Mouse (Mus musculus) limb, embryonic 10.5 days (tissue): ENCODE data around the gene Cd59a. TPM values are rescaled to one million over a fixed set of nuclear protein-coding genes. Genes with fewer than 3 reads are reported as not detected.
"Not testable (repeated sequence)": the region's sequence is repeated elsewhere in the genome, so short reads cannot be mapped to it uniquely, and the experiment has no call there.

Experiments used
- DNase-seq: peaks from one replicate; pipeline ENCODE4 v3.0.0-alpha.2; 2017; ENCODE audit warnings: low spot score
- H3K27ac ChIP-seq: fragments of 300-500 bp; sonication (generic); 2 replicates; pipeline ENCODE4 v1.5.1; 2016; ENCODE audit warnings: mild to moderate bottlenecking
- H3K27me3 ChIP-seq: fragments of 300-500 bp; sonication (generic); 2 replicates; pipeline ENCODE4 v1.6.1; 2016; ENCODE audit warnings: low read depth, mild to moderate bottlenecking; ENCODE audit not compliant: poor library complexity, severe bottlenecking
- H3K36me3 ChIP-seq: fragments of 300-500 bp; sonication (generic); 2 replicates; pipeline ENCODE4 v1.6.1; 2016; ENCODE audit warnings: mild to moderate bottlenecking, moderate library complexity
- H3K4me1 ChIP-seq: fragments of 300-500 bp; sonication (generic); 2 replicates; pipeline ENCODE4 v1.6.1; 2016
- H3K4me3 ChIP-seq: fragments of 300-500 bp; sonication (generic); 2 replicates; pipeline ENCODE4 v1.5.1; 2016; ENCODE audit warnings: mild to moderate bottlenecking, moderate library complexity
- H3K9me3 ChIP-seq: fragments of 300-500 bp; sonication (generic); replicated peaks from 2 replicates; pipeline ENCODE4 v1.6.1; 2016; ENCODE audit warnings: mild to moderate bottlenecking
- WGBS: fragments of 180-500 bp; shearing (Covaris S2); methylation state at CpG from one replicate; pipeline ENCODE4 v1.1.7; 2016; 5-methylcytosine and 5-hydroxymethylcytosine counted together
- polyA plus RNA-seq: library from polyadenylated mRNA; unstranded; fragments of >200 nt; fragmentation: Nextera tagmentation; extraction: Ambion mirVana; gene quantifications from 2 replicates; pipeline ENCODE4 v1.2.1, GENCODE M21; 2016

Gene Cd59a
- polyA plus RNA-seq, result 13.9 and 17.6 TPM in 2 replicates

GRCm38 (mm10) chr2:104095741-104096213 is at the start of gene Cd59a:
Gene Cd59a, plus strand, starts transcription at chr2:104095801.
- Histone ChIP-seq H3K36me3 (no peaks in the 10 kb centered on the region), H3K4me3 (peak within 1 kb of the TSS; percentile 54), H3K4me1 (peaks cover 13% of the 10 kb centered on the region), H3K27ac (peak within 1 kb of the TSS; percentile 81), H3K9me3 (no peaks in the 10 kb centered on the region), H3K27me3 (no peaks in the 10 kb centered on the region)
- WGBS, result 10% methylated on average over 15 of the region's 15 CpGs
- DNase-seq, result peak; percentile 81

- Histone ChIP-seq H3K36me3 (peaks cover 54% of the 10 kb centered on the region), H3K9me3 (no peaks in the 10 kb centered on the region), H3K4me1 (no peaks in the 10 kb centered on the region), H3K27ac (no peak overlapping the region), H3K4me3 (no peak overlapping the region), H3K27me3 (no peaks in the 10 kb centered on the region)
- DNase-seq, result no peak
- WGBS, result 92% methylated on average over 1 of the region's 1 CpGs
Observed at GRCm38 (mm10) chr2:104058381-104058780, 37.2 kb upstream of the Cd59a start.

- no peak for DNase-seq
- peaks cover 49% of the 10 kb centered on the region for H3K36me3 ChIP-seq
- H3K9me3 ChIP-seq, result no peaks in the 10 kb centered on the region
- H3K27me3 ChIP-seq, result no peaks in the 10 kb centered on the region
- 96% methylated on average over 4 of the region's 4 CpGs for WGBS
- no peak overlapping the region for H3K4me3 ChIP-seq
- H3K27ac ChIP-seq, result no peak overlapping the region
- no peaks in the 10 kb centered on the region for H3K4me1 ChIP-seq
Observed at GRCm38 (mm10) chr2:104058954-104059353, 36.6 kb upstream of the Cd59a start.

- Histone ChIP-seq H3K4me3 (no peak overlapping the region), H3K27ac (no peak overlapping the region), H3K4me1 (no peaks in the 10 kb centered on the region), H3K27me3 (no peaks in the 10 kb centered on the region), H3K9me3 (no peaks in the 10 kb centered on the region), H3K36me3 (peaks cover 41% of the 10 kb centered on the region)
- 78% methylated on average over 10 of the region's 10 CpGs for WGBS
- no peak for DNase-seq
Observed at GRCm38 (mm10) chr2:104059786-104060185, 35.8 kb upstream of the Cd59a start.

GRCm38 (mm10) chr2:104060996-104061395 is 34.6 kb upstream of the Cd59a start:
- no peak overlapping the region for H3K27ac ChIP-seq
- WGBS, result 97% methylated on average over 6 of the region's 6 CpGs

GRCm38 (mm10) chr2:104062665-104063064 is 32.9 kb upstream of the Cd59a start:
- Histone ChIP-seq H3K36me3 (peaks cover 29% of the 10 kb centered on the region), H3K4me3 (no peak overlapping the region), H3K9me3 (no peaks in the 10 kb centered on the region), H3K4me1 (no peaks in the 10 kb centered on the region), H3K27me3 (no peaks in the 10 kb centered on the region), H3K27ac (no peak overlapping the region)
- no peak for DNase-seq

More at GRCm38 (mm10) chr2:104060996-104061395, 34.6 kb upstream of the Cd59a start:
- H3K4me3 ChIP-seq, result no peak overlapping the region
- no peaks in the 10 kb centered on the region for H3K4me1 ChIP-seq
- peaks cover 29% of the 10 kb centered on the region for H3K36me3 ChIP-seq
- H3K27me3 ChIP-seq, result no peaks in the 10 kb centered on the region
- H3K9me3 ChIP-seq, result no peaks in the 10 kb centered on the region
- no peak for DNase-seq

- Histone ChIP-seq H3K4me3 (no peak overlapping the region), H3K36me3 (peaks cover 21% of the 10 kb centered on the region), H3K9me3 (no peaks in the 10 kb centered on the region), H3K27ac (no peak overlapping the region), H3K27me3 (no peaks in the 10 kb centered on the region), H3K4me1 (no peaks in the 10 kb centered on the region)
- DNase-seq, result no peak
- WGBS, result 88% methylated on average over 2 of the region's 2 CpGs
Observed at GRCm38 (mm10) chr2:104064152-104064551, 31.4 kb upstream of the Cd59a start.

GRCm38 (mm10) chr2:104065526-104065925 is 30.1 kb upstream of the Cd59a start, which contains the start of gene Gm10912:
Gene Gm10912, plus strand, starts transcription at chr2:104065826.
- WGBS, result 88% methylated on average over 6 of the region's 6 CpGs

GRCm38 (mm10) chr2:104068450-104068849 is 27.2 kb upstream of the Cd59a start, which contains the start of gene Gm10799:
Gene Gm10799, minus strand, starts transcription at chr2:104068550.
- H3K36me3 ChIP-seq, H3K27ac ChIP-seq, DNase-seq, H3K4me1 ChIP-seq, H3K4me3 ChIP-seq, H3K27me3 ChIP-seq, H3K9me3 ChIP-seq: not testable (repeated sequence)
- 88% methylated on average over 7 of the region's 7 CpGs for WGBS

More at GRCm38 (mm10) chr2:104065526-104065925, 30.1 kb upstream of the Cd59a start, which contains the start of gene Gm10912:
- not testable (repeated sequence) for H3K27me3 ChIP-seq, H3K9me3 ChIP-seq, H3K27ac ChIP-seq, H3K4me3 ChIP-seq, DNase-seq, H3K4me1 ChIP-seq
- peaks cover 12% of the 10 kb centered on the region; the same call in 1 of the 2 replicates for H3K36me3 ChIP-seq

- peak within 1 kb of the TSS; percentile 50 for H3K4me3 ChIP-seq
- DNase-seq, result peak; percentile 69
- H3K27ac ChIP-seq, result peak within 1 kb of the TSS; percentile 84
- H3K36me3 ChIP-seq, result peaks cover 3% of the 10 kb centered on the region; the same call in 1 of the 2 replicates
- H3K4me1 ChIP-seq, result peaks cover 9% of the 10 kb centered on the region
- no peaks in the 10 kb centered on the region for H3K27me3 ChIP-seq
- H3K9me3 ChIP-seq, result no peaks in the 10 kb centered on the region
- WGBS, result 6% methylated on average over 13 of the region's 13 CpGs
Observed at GRCm38 (mm10) chr2:104069704-104070185, 25.9 kb upstream of the Cd59a start, which contains the start of gene Cd59b. Gene Cd59b, plus strand, starts transcription at chr2:104069849.

- not testable (repeated sequence) for H3K27me3 ChIP-seq, H3K36me3 ChIP-seq, H3K27ac ChIP-seq, H3K9me3 ChIP-seq, DNase-seq, H3K4me1 ChIP-seq, H3K4me3 ChIP-seq
- WGBS, result 74% methylated on average over 5 of the region's 5 CpGs
Observed at GRCm38 (mm10) chr2:104078285-104078684, 17.3 kb upstream of the Cd59a start.

GRCm38 (mm10) chr2:104081436-104082050 is 14.1 kb upstream of the Cd59a start:
- DNase-seq, H3K36me3 ChIP-seq, H3K4me1 ChIP-seq, H3K9me3 ChIP-seq, H3K27ac ChIP-seq, H3K27me3 ChIP-seq, H3K4me3 ChIP-seq: not testable (repeated sequence)
- no CpG with 5 or more reads among the region's 1 CpGs for WGBS

GRCm38 (mm10) chr2:104082474-104082873 is 13.1 kb upstream of the Cd59a start:
- no peak overlapping the region for H3K27ac ChIP-seq
- H3K4me1 ChIP-seq, result no peaks in the 10 kb centered on the region
- H3K36me3 ChIP-seq, result no peaks in the 10 kb centered on the region
- no peaks in the 10 kb centered on the region for H3K27me3 ChIP-seq
- DNase-seq, result no peak
- H3K4me3 ChIP-seq, result no peak overlapping the region
- no peaks in the 10 kb centered on the region for H3K9me3 ChIP-seq
